Mouse (Mus musculus): ENCODE measurements around the gene Slc11a1. TPM values are rescaled to one million over a fixed set of nuclear protein-coding genes. Genes with fewer than 3 reads are reported as not detected.

Gene Slc11a1
- total RNA-seq, 1 experiment from 2014 or later = 180 TPM

Other genes starting within 250 kb of the Slc11a1 start
- gene Rufy4, start 249.7 kb upstream of the Slc11a1 start, total RNA-seq (2017) = 2.6 TPM in 1 of 3 replicates, not detected in the others
- 3.5 to 10.4 TPM (median 7.4 TPM) in 3 replicates for gene Cxcr2, start 221.2 kb upstream of the Slc11a1 start, total RNA-seq (2017)
- not detected in 3 replicates for gene Cxcr1, start 180.6 kb upstream of the Slc11a1 start, total RNA-seq (2017)
- gene Arpc2, start 139.1 kb upstream of the Slc11a1 start, total RNA-seq (2017) = 755 to 1,060 TPM (median 1,019 TPM) in 3 replicates
- not detected in 3 replicates for gene Gpbar1, start 96.6 kb upstream of the Slc11a1 start, total RNA-seq (2017)
- gene Aamp, start 90.5 kb upstream of the Slc11a1 start, total RNA-seq (2017) = 105 to 159 TPM (median 131 TPM) in 3 replicates
- 14.7 to 18.6 TPM (median 17.1 TPM) in 3 replicates for gene Pnkd, start 90.3 kb upstream of the Slc11a1 start, total RNA-seq (2017)
- 15.8 to 20.8 TPM (median 19.0 TPM) in 3 replicates for gene Tmbim1, start 69.6 kb upstream of the Slc11a1 start, total RNA-seq (2017)
- gene Catip, start 13.1 kb upstream of the Slc11a1 start, total RNA-seq (2017) = 0.29 to 3.3 TPM (median 0.96 TPM) in 3 replicates
- gene Ctdsp1, start 16.3 kb downstream of the Slc11a1 start, total RNA-seq (2017) = 31.8 to 64.2 TPM (median 34.4 TPM) in 3 replicates
- 0.87 to 1.9 TPM in 2 of 3 replicates, not detected in the other for gene Vil1, start 34.2 kb downstream of the Slc11a1 start, total RNA-seq (2017)
- gene Cnot9, start 130.9 kb downstream of the Slc11a1 start, total RNA-seq (2017) = 7.8 to 24.2 TPM (median 13.9 TPM) in 3 replicates
- gene Plcd4, start 167.7 kb downstream of the Slc11a1 start, total RNA-seq (2017) = 0.19 to 0.97 TPM in 2 of 3 replicates, not detected in the other
- gene Usp37, start 169.1 kb downstream of the Slc11a1 start, total RNA-seq (2017) = 19.4 to 49.5 TPM (median 24.4 TPM) in 3 replicates
- gene Zfp142, start 213.1 kb downstream of the Slc11a1 start, total RNA-seq (2017) = 6.4 to 18.3 TPM (median 16.4 TPM) in 3 replicates
- gene Bcs1l, start 213.1 kb downstream of the Slc11a1 start, total RNA-seq (2017) = 3.1 to 10.1 TPM (median 5.5 TPM) in 3 replicates
- 30.7 to 48.3 TPM (median 36.2 TPM) in 3 replicates for gene Rnf25, start 226.2 kb downstream of the Slc11a1 start, total RNA-seq (2017)
- 1.2 TPM in 1 of 3 replicates, not detected in the others for gene Stk36, start 226.2 kb downstream of the Slc11a1 start, total RNA-seq (2017)

Data from monocyte, adult 5-6 weeks (primary cell).